Mouse (Mus musculus): ENCODE data around the gene Cdk5r2. TPM values are rescaled to one million over a fixed set of nuclear protein-coding genes. Genes with fewer than 3 reads are reported as not detected.

Cdk5r2 gene
- polyA plus RNA-seq, 1 experiment: 0.28 TPM

DNA sequence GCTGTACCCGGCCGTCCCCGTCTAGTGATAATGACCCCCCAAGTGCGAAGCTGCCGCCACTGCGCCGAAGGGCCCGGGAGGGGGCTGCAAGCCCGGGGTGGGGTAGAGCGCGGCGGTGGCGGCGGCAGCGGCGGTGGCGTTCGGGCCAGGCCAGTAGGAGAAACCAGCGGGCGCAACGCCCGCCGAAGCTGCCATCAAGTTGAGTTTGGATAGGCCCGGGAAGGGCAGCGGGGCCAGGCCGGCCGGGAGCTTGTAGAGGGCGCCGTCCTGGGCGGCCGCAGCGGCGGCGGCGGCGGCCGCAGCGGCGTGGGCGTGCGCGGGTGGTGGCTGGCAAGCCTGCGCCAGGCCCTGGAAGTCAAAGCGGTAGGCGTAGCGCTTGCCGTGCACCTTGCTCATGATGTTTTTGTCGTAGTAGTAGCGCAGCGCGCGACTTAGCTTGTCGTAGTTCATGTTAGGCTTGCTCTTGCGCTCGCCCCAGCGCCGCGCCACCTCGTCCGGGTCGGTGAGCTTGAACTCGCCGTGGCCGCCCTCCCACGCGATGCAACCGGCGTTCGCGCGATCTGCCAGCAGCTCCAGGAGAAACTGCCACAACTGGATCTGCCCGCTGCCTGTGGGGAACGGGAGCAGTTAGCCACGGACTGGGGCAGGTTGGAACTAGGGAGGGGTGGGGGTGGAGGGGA, 27.5 kb downstream of the Cdk5r2 start:
- no peaks in the 10 kb centered on the region for H3K4me1 ChIP-seq (ENCODE audit: control insufficient read depth, insufficient read depth, low read length)
- peaks cover 26% of the 10 kb centered on the region for H3K27me3 ChIP-seq (ENCODE audit: control insufficient read depth, insufficient read depth, low read length, poor library complexity, severe bottlenecking)
- no peaks in the 10 kb centered on the region for H3K36me3 ChIP-seq (ENCODE audit: control insufficient read depth, insufficient read depth, low read length, poor library complexity, severe bottlenecking)
- H3K9me3 ChIP-seq (replicated peaks; ENCODE audit: control insufficient read depth, insufficient read depth, low read length, poor library complexity, severe bottlenecking): no peaks in the 10 kb centered on the region
- no peak overlapping the region for H3K27ac ChIP-seq (ENCODE audit: insufficient read depth, low read length)
- peak overlapping the region; percentile 31 for H3K4me3 ChIP-seq (ENCODE audit: low read depth, low read length)
- TF ChIP-seq CTCF (IDR thresholded peaks at IDR 0.05; ENCODE audit: low read depth, low read length): no peak
- peak overlapping the region; percentile 36; the same call in 1 of the 2 replicates for H3K9ac ChIP-seq (ENCODE audit: low read depth, poor library complexity, severe bottlenecking)

DNA sequence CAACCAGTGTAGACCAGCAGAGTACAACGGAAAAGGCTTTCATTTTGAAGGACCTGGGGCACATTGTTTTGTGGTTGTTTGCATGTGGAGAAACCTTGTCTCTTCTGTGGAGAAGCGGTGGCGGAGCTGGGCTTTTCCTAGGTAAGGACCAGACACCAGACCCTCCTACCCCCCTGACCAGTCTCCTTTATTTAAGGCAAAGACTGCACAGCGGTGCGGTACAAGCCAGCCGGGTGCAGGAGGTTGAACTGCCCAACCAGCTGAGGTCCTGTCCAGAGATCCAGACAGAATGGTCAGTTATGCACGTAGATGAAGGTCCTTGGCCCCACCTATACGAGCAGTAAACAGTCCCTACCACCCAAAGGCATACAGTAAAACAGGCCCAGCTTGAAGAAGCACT, 28.1 kb downstream of the Cdk5r2 start:
- Histone ChIP-seq H3K27me3 (ENCODE audit: control insufficient read depth, insufficient read depth, low read length, poor library complexity, severe bottlenecking) (peaks cover 28% of the 10 kb centered on the region), H3K27ac (ENCODE audit: insufficient read depth, low read length) (no peak overlapping the region), H3K4me3 (ENCODE audit: low read depth, low read length) (no peak overlapping the region; the same call in 1 of the 2 replicates), H3K36me3 (ENCODE audit: control insufficient read depth, insufficient read depth, low read length, poor library complexity, severe bottlenecking) (no peaks in the 10 kb centered on the region), H3K9ac (ENCODE audit: low read depth, poor library complexity, severe bottlenecking) (no peak overlapping the region), H3K9me3 (replicated peaks; ENCODE audit: control insufficient read depth, insufficient read depth, low read length, poor library complexity, severe bottlenecking) (no peaks in the 10 kb centered on the region), H3K4me1 (ENCODE audit: control insufficient read depth, insufficient read depth, low read length) (no peaks in the 10 kb centered on the region)
- TF ChIP-seq POLR2A (IDR thresholded peaks at IDR 0.05; ENCODE audit: insufficient read depth, low read length) (no peak), CTCF (IDR thresholded peaks at IDR 0.05; ENCODE audit: low read depth, low read length) (no peak), EP300 (IDR thresholded peaks at IDR 0.05; ENCODE audit: insufficient read depth, low read depth, low read length) (no peak)

DNA sequence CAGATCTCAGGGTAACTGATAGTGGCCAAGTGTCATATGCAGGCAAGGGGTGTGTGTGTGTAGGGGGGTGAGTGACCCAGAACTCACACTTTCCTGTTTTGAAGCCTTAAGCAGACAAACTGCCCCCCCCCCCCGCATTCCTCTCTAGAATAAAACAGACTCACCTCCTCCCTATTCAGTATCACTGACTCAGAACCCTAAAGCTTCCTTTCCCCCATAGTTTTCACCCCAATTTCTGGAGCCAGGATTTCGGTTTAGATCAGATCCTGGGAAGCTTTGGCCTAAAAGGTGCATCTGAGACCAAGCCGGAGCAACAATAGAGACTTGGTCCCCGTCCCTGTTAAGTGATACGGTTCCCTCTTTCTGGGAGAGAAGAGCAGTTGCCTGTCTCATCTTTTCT, 28.7 kb downstream of the Cdk5r2 start:
- no peak for TF ChIP-seq CTCF (IDR thresholded peaks at IDR 0.05; ENCODE audit: low read depth, low read length)
- TF ChIP-seq EP300 (IDR thresholded peaks at IDR 0.05; ENCODE audit: insufficient read depth, low read depth, low read length): no peak
- TF ChIP-seq POLR2A (IDR thresholded peaks at IDR 0.05; ENCODE audit: insufficient read depth, low read length): no peak
- H3K36me3 ChIP-seq (ENCODE audit: control insufficient read depth, insufficient read depth, low read length, poor library complexity, severe bottlenecking): no peaks in the 10 kb centered on the region
- H3K4me1 ChIP-seq (ENCODE audit: control insufficient read depth, insufficient read depth, low read length): no peaks in the 10 kb centered on the region
- H3K27me3 ChIP-seq (ENCODE audit: control insufficient read depth, insufficient read depth, low read length, poor library complexity, severe bottlenecking): peaks cover 28% of the 10 kb centered on the region
- no peak overlapping the region for H3K9ac ChIP-seq (ENCODE audit: low read depth, poor library complexity, severe bottlenecking)
- no peak overlapping the region for H3K4me3 ChIP-seq (ENCODE audit: low read depth, low read length)
- no peak overlapping the region for H3K27ac ChIP-seq (ENCODE audit: insufficient read depth, low read length)
- H3K9me3 ChIP-seq (replicated peaks; ENCODE audit: control insufficient read depth, insufficient read depth, low read length, poor library complexity, severe bottlenecking): no peaks in the 10 kb centered on the region

DNA sequence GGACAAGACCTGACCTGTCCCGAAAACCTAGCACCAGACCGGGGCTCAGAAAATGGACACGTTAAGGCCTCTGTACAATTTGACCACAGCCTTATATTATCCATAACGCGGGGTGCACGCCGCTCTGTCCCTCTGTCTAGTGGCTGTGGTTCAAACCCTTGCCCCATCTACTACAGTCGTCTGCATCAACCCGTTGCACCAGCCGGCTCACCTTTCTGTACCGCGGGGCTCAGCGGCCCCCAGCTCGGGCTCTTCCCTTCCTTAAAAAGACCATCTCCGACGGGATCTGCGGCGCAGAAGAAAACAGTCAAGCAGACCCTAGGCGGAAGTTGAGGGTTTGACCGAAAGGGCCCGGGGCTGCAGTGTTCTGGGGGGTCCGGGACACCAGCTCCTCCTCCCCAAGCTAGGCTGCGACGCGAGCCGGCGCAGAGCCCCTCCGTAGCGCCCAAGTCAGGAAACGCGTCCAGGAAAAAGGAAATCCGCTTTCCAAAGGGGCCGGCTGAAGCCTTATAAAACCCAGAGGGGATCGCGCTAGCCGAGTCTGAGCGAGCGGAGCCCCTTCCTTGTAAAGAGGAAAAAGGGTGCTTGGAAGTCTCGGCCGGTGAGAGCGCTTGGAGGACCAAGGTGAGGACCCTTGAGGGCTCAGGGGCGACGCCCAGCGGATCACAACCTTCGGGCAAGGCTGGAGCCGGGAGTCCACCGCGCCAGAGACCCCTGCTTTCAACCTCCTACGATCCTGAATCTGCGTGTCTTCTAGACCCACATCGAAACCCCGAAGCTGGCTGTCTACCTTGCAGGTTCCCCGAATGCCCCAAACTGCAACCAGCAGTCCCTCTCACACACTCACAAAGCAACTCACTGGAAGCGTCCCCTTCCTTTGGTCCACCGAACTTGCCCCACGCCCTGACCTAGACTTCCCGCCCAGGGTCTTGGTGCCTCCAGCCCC, 29.7 kb downstream of the Cdk5r2 start:
- Histone ChIP-seq H3K27ac (ENCODE audit: insufficient read depth, low read length) (no peak overlapping the region), H3K9ac (ENCODE audit: low read depth, poor library complexity, severe bottlenecking) (no peak overlapping the region), H3K27me3 (ENCODE audit: control insufficient read depth, insufficient read depth, low read length, poor library complexity, severe bottlenecking) (peaks cover 28% of the 10 kb centered on the region), H3K9me3 (replicated peaks; ENCODE audit: control insufficient read depth, insufficient read depth, low read length, poor library complexity, severe bottlenecking) (no peaks in the 10 kb centered on the region), H3K36me3 (ENCODE audit: control insufficient read depth, insufficient read depth, low read length, poor library complexity, severe bottlenecking) (no peaks in the 10 kb centered on the region), H3K4me1 (ENCODE audit: control insufficient read depth, insufficient read depth, low read length) (no peaks in the 10 kb centered on the region), H3K4me3 (ENCODE audit: low read depth, low read length) (peak overlapping the region; percentile 47)
- TF ChIP-seq CTCF (IDR thresholded peaks at IDR 0.05; ENCODE audit: low read depth, low read length): no peak
- no peak for TF ChIP-seq POLR2A (IDR thresholded peaks at IDR 0.05; ENCODE audit: insufficient read depth, low read length)
- TF ChIP-seq EP300 (IDR thresholded peaks at IDR 0.05; ENCODE audit: insufficient read depth, low read depth, low read length): no peak

DNA sequence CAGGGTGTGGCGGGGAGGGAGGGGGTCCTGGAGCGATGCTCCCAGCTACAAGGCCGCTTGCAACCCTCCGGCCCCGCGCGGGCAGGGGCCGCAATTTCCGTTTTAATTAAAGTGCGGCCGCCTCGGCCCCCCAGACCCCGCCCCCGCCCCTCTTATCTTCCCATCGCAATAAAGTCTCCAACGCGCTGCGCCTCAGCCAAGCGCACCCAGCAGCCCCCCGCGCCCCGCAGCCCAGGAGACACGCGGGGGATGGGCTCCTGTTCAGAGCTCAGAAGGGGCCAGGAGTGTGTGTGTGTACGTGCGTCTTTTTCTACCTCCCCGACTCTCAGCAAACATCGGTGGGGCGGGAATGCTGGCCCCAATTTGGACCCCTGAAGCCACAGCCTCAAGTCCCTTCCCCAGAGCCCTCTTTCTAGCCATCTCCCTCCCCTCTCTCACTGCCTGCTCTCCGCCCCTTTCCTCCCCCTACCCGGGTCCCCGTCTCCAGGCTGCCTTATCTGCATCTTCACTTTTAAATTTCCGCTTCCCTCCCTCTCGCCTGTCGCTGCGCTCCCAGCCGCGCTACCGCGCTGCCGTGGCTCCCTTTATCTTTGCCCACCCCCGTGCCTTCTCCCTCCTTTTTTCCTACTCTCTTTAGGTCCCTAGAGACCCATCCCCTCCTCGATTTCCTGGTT, 30.8 kb downstream of the Cdk5r2 start, which contains the start of gene Fev:
TSS of gene Fev (minus strand) at position 51 of the 674 bp plus-strand sequence.
- no peak within 1 kb of the TSS for H3K27ac ChIP-seq (ENCODE audit: insufficient read depth, low read length)
- no peak for TF ChIP-seq POLR2A (IDR thresholded peaks at IDR 0.05; ENCODE audit: insufficient read depth, low read length)
- no peaks in the 10 kb centered on the region for H3K4me1 ChIP-seq (ENCODE audit: control insufficient read depth, insufficient read depth, low read length)
- H3K9me3 ChIP-seq (replicated peaks; ENCODE audit: control insufficient read depth, insufficient read depth, low read length, poor library complexity, severe bottlenecking): no peaks in the 10 kb centered on the region
- peaks cover 28% of the 10 kb centered on the region for H3K27me3 ChIP-seq (ENCODE audit: control insufficient read depth, insufficient read depth, low read length, poor library complexity, severe bottlenecking)
- H3K9ac ChIP-seq (ENCODE audit: low read depth, poor library complexity, severe bottlenecking): no peak within 1 kb of the TSS
- no peaks in the 10 kb centered on the region for H3K36me3 ChIP-seq (ENCODE audit: control insufficient read depth, insufficient read depth, low read length, poor library complexity, severe bottlenecking)
- peak within 1 kb of the TSS; percentile 48 for H3K4me3 ChIP-seq (ENCODE audit: low read depth, low read length)
